Mouse (Mus musculus) left cerebral cortex, adult 2 months (tissue): ENCODE data around the gene Sfn. TPM values are rescaled to one million over a fixed set of nuclear protein-coding genes. Genes with fewer than 3 reads are reported as not detected.

ENCODE experiments used
- DNase-seq, 2 experiments: peaks; one replicate each; pipeline ENCODE4 v3.0.0; 2021 to 2022; ENCODE audit warnings: low spot score in 2 of 2, mixed read lengths in 1 of 2; ENCODE audit errors: extremely low spot score in 1 of 2
- H3K27ac ChIP-seq: fragments of 200-600 bp; 2 replicates; pipeline ENCODE4 v1.8.1; 2022
- H3K4me3 ChIP-seq: fragments of 200-600 bp; 2 replicates; pipeline ENCODE4 v1.8.1; 2022
- CTCF ChIP-seq: fragments of 200-600 bp; IDR thresholded peaks from 2 replicates; pipeline ENCODE4 v1.8.1; 2022; ENCODE audit warnings: antibody characterized with exemption, mild to moderate bottlenecking, moderate library complexity
- intact Hi-C: fragments of 180-260 bp; cut with DNase I; formaldehyde crosslinking; loops from one replicate; pipeline ENCODE4 v1.15.1; 2025
- total RNA-seq, 2 experiments: library from RNA; stranded (reverse); gene quantifications; 2 replicates each; pipeline ENCODE4 v1.2.3; 2021

The Sfn gene
- total RNA-seq, 2 experiments from 2014 or later = 1.7 to 2.6 TPM

DNA sequence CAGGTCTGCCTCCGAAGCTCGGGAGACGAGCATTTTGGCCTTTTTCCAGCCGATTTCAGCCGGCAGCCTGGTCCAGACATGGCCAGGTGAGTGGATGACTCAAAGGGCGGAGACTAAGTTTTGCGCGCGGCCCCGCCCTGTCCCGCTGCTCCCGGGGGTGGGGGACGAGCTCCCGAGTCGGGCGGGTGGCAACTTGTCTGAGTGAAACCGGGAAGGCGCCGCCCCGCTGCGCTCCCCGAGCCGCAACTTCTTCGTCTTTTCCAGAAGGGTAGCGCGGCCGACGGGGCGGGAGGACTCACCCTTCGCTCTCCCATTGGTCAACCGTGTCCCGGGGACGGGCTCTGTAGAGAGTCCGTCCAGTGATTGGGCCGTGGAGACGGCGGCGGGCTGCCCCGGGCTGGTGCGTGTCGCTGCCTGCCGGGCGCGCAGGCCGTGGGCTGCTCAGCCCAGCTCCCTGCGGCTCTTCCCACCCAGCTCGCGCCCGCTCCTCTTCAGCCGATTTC is 2.3 kb downstream of the Sfn start:
- peak; percentile 77 to 82 for DNase-seq
- TF ChIP-seq CTCF = no peak
- Histone ChIP-seq H3K27ac (no peak overlapping the region), H3K4me3 (peak overlapping the region; percentile 54)
- intact Hi-C loops = loop anchor here (10.0 kb wide), 1 partner anchor 155 kb away; the partner anchor contains the start of gene Arid1a

DNA sequence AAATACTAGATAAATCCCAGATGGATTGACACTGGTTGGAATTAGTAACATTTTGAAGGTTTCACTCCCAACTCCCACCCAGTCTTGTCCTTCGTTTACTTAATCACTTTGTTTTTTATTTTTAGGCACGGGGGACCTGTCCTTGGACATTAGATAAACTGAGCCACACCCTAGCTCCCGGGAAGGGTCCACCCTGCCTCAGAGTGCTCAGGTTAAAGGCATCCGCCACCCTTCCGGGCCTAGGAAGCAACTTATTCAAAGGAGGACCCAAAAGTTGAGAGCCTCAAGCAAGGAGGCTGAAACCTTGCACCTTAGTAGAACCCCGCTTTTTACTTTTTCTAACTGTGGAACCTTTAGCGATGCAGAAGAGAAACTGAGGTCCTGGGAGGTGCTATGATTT is 2.9 kb downstream of the Sfn start:
- Histone ChIP-seq H3K27ac (no peak overlapping the region), H3K4me3 (peak overlapping the region; percentile 54)
- intact Hi-C loops = loop anchor here (10.0 kb wide), 1 partner anchor 156 kb away; the partner anchor contains the start of gene Arid1a
- DNase-seq = no peak
- TF ChIP-seq CTCF = no peak

DNA sequence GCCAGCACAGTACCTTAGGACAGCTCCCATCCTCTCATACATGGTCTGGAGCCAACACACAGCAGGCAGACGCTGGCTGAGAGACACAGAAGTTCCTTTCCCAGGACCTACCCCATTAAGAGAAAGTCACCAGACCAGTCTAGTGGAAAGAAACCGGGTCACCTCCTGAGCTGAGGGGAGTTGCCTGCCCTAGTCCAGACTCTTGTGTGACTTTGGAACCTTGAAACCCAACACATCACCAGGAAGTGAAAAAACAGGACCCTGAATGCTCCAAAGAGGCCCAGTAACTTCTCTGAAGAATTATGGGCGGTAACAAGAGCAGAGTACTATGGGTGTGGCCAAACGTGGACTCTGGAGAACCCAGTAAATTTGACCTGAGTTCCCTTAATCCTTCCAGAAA is 3.4 kb downstream of the Sfn start:
- no peak for TF ChIP-seq CTCF

DNA sequence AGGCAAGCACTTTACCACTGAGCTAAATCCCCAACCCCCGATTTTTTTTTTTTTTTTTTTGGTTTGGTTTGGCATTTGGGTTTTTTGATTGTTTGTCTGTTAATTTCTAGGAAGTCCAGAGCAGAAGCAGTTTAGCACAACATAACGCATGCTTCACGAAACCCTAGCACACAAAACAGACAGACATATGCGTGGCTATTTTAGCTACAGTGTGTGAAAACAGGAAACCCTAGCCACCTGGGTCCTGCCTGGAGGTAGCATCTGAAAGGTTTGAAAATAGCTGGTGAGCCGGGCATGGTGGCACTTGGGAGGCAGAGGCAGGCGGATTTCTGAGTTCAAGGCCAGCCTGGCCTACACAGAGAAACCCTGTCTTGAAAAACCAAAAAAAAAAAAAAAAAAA is 5.9 kb downstream of the Sfn start:
- no peak for DNase-seq
- intact Hi-C loops = loop anchor here (10.0 kb wide), 1 partner anchor 159 kb away; the partner anchor contains the start of gene Arid1a
- TF ChIP-seq CTCF = no peak
- Histone ChIP-seq H3K27ac (no peak overlapping the region), H3K4me3 (no peak overlapping the region)

More for the DNA sequence above, 3.4 kb downstream of the Sfn start:
- no peak overlapping the region for H3K27ac ChIP-seq
- intact Hi-C loops = loop anchor here (10.0 kb wide), 1 partner anchor 156 kb away; the partner anchor contains the start of gene Arid1a
- DNase-seq = no peak
- no peak overlapping the region for H3K4me3 ChIP-seq

DNA sequence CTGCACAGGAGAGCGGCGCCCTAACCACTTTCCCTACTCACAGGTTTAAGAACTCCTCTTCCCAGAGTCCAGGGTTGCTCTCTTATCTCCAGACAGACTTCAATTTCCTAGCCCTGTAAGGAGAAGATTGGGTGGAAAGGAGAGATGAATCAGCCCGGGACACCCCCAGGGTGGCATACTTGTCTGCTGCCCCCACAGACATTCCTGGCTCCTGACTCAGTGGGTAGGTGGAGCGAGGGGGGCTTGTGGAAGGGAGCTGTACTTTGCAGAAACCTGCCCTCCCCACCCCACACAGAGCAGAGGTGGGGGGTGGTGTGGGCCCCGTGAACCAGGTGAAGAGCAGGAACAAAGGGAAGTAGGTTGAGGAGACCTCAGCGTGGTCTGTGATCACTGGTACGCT is 6.4 kb downstream of the Sfn start:
- Histone ChIP-seq H3K27ac (no peak overlapping the region), H3K4me3 (no peak overlapping the region)
- no peak for TF ChIP-seq CTCF
- DNase-seq = peak; percentile 53 to 57
- intact Hi-C loops = loop anchor here (10.0 kb wide), 1 partner anchor 159 kb away; the partner anchor contains the start of gene Arid1a

DNA sequence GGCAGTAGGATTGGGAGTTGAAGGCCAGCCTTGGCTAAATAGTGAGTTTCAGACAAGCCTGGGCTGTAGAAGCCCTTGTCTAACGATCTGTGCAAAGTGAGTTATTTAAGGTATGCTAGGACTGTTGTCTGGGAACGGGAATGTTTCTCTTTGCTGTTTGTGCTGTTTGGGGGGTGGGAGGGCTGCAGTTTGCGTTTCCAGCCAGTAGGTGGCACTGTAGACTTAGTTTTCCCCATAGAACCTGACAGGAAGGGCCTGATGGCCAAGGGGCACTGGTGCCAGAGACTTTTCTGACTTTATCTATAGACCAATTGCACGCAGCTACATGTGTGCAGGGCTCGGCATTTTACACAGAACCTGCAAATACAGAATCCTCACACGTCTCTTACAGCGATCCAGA is 9.4 kb downstream of the Sfn start:
- intact Hi-C loops = loop anchor here (1.0 to 10.0 kb wide), 3 partner anchors 58 to 236 kb away; partner anchors contain the start of genes Arid1a and Zdhhc18
- TF ChIP-seq CTCF = peak; percentile 89
- Histone ChIP-seq H3K27ac (no peak overlapping the region), H3K4me3 (no peak overlapping the region)
- peak; percentile 45 to 70 for DNase-seq

DNA sequence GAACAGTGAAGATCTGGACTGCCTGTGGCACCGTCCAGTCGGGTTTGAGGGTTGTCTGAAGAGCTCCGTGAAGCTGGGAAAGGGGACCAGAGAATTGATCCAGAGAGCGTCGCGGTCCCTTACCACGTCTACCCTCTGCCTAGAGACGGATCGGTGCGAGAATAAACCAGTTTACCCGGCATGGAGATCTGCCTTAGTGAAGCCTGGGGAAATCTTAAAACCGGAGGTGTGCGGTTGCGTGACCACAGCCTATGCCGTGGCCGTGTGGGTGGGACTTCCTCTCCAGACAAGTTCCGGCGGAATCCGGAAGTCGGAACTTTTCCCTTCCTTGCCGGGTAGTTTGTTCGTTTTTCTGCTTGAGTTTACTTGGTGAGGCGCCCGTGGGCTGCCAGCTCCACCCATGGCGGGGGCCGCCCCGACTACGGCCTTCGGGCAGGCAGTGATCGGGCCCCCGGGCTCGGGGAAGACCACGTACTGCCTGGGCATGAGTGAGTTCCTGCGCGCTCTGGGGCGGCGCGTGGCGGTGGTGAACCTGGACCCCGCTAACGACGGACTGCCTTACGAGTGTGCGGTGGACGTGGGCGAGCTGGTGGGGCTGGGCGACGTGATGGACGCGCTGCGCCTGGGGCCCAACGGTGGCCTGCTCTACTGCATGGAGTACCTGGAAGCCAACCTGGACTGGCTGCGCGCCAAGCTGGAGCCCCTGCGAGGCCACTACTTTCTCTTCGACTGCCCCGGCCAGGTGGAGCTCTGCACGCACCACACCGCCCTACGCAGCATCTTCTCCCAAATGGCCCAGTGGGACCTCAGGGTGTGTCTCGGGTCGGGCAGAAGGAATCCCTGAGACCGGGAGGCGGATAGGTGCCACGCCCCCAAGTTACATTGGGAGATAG is 17.7 kb downstream of the Sfn start, which contains the start of gene Gpn2:
Gene Gpn2 (plus strand): TSS at position 304 of the 893 bp plus-strand sequence.
- Histone ChIP-seq H3K4me3 (peak within 1 kb of the TSS; percentile 72), H3K27ac (peak within 1 kb of the TSS; percentile 92)
- no peak for TF ChIP-seq CTCF
- intact Hi-C loops = no loop called here
- DNase-seq = peak; percentile 79

DNA sequence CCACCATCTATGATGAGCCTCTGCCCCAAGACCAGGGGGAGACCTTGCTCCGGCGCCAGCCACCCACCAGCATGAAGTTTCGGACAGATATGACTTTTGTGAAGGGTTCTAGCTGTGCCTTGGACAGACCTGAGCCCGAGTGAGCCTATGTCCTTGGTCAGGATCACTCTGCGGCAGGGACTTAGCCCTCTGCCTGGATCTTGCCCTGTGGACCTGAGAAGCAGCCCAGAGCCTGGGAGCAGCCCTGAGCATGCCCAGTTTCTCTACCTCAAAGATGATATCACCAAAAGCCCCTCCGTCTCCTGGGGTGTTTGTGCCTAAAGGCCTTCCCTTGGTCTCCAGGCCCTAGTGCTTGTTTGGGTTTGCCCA is 18.3 kb downstream of the Sfn start:
- Histone ChIP-seq H3K4me3 (peak overlapping the region; percentile 72), H3K27ac (peak overlapping the region; percentile 92)
- no peak for TF ChIP-seq CTCF
- DNase-seq = no peak
- intact Hi-C loops = no loop called here

DNA sequence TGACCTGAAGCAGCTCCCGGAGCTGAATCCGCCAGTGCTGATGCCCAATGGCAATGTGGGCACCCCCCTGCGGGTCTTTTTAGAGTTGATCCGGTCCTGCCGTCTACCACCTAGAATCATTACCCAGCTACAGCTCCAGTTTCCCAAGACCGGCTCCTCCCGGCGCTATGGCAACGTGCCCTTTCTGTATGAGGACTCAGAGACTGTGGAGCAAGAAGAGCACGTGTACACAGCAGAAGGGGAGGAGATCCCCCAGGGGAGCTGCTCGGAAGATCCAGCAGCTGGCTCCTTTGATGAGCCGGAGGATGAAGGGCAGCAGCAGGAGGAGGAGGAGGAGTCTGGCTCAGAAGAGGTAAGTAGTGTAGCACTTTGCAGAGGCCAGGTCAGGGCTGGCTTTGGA is 24.0 kb downstream of the Sfn start:
- DNase-seq = no peak
- intact Hi-C loops = no loop called here
- Histone ChIP-seq H3K4me3 (no peak overlapping the region), H3K27ac (no peak overlapping the region)
- TF ChIP-seq CTCF = no peak

DNA sequence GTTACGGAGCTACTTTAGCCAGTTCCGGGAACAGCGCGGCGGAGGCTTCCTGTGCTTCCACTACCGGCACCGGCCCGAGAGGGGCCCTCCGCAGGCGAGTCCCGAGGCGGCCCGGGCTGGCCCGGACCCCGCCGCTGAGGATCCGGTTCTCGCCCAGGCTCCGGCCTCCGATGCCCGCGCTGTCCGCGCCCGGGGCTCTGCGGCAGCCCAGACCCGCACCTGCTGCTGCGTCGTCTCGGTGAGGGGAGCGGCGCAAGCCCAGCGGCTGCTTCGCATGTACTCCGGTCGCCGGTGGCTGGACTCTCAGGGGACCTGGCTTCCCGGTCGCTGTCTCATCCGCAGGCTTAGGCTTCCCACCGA is 27.1 kb downstream of the Sfn start:
- no peak for TF ChIP-seq CTCF
- intact Hi-C loops = no loop called here
- Histone ChIP-seq H3K4me3 (peak overlapping the region; percentile 60), H3K27ac (peak overlapping the region; percentile 58)
- no peak for DNase-seq

DNA sequence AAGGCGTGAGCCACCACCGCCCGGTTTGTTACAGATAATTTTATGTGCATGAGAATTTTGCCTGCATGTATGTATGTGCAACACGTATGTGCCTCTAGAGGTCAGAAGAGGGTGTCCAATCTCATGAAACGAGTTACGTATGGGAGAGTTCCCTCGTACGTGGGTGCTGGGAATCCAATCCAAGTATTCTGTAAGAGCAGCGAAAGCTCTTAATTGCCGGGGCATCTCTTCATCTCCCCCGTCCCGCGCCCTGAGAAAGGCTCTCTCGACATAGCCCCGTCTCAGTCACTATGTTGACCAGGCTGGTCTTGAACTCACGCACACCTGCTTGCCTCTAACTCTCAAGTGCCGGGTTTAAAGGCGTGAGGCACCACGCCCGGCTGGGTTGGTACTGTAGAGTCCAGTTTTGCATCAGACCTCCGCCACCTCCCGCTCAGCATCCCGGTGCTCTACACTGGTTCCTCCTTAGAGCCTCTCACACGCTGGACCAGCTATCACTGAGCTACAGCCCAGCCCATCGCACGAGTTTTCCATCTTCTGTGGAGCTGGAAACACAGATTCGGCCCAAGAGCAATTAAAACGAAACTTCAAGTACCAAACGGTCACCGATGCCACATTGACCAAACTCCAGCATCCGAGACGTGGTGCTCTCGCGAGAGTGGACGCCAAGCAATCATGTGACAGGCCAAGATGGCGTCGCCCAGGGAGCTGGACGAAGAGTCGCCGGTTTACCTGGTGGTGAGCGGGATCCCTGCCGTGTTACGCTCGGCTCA is 27.7 kb downstream of the Sfn start, which contains the start of gene Gpatch3:
Gene Gpatch3 (plus strand): TSS at position 676 of the 773 bp plus-strand sequence.
- peak; percentile 23; the same call in 1 of the 2 replicates for TF ChIP-seq CTCF

DNA sequence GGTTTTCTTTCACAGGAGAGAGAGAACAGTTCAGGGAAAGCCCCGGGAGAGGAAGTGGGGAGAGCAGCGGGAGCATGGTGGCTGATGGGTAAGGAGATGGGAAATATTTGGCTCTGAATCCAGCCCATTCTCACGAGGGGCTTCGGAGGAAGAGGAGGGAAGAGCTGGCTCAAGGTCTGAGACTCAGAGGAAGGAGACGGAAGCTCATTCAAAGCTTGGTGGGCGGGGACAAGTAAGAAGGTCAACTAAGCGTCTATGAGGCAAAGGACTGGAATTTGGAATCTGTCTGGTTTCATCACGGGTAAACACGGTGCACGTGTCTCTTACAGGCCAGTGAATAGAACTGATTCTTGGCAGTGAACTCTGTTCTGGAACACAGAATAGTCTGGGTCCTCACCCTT is 31.9 kb downstream of the Sfn start:
- no peak overlapping the region for H3K27ac ChIP-seq
- no peak for TF ChIP-seq CTCF
- intact Hi-C loops = no loop called here
- H3K4me3 ChIP-seq = no peak overlapping the region
- DNase-seq = no peak

More for the DNA sequence above, 27.7 kb downstream of the Sfn start, which contains the start of gene Gpatch3:
- Histone ChIP-seq H3K4me3 (peak within 1 kb of the TSS; percentile 60), H3K27ac (peak within 1 kb of the TSS; percentile 58)
- intact Hi-C loops = no loop called here
- DNase-seq = peak; percentile 89
